In genomic region chr16:23401463-23401862, GRCm38 (mm10) we compare ENCODE assay signal across 13 mouse cellular contexts. TPM values are rescaled to one million over a fixed set of nuclear protein-coding genes. Genes with fewer than 3 reads are reported as not detected.
A peak's percentile ranks its signal among the peaks of the same experiment; 100 is the strongest.
DNase-seq lines count a peak whose midpoint lies in the region; ATAC-seq lines count a peak whose summit lies in the region.
"Had no signal": no experiment of that assay in that cellular context is flagged by ENCODE, and none has a peak within 500 bp of the region (broad histone marks: within the 10 kb centered on the region; RNA-seq: fewer than 3 reads in every experiment).

No protein-coding gene starts in this region.

- 15% methylated on average over 4 of the region's 4 CpGs for WGBS in liver, embryonic 11.5 days
- WGBS in embryonic facial prominence, embryonic 10.5 days: 44% methylated on average over 4 of the region's 4 CpGs
- WGBS in stomach, embryonic 14.5 days: 19% methylated on average over 4 of the region's 4 CpGs

- H3K4me1 ChIP-seq in liver, embryonic 11.5 days (replicated peaks; ENCODE audit: control insufficient read depth, insufficient read depth, low read length): peaks cover 4% of the 10 kb centered on the region; the same call in 1 of the 2 replicates
- peaks cover 29% of the 10 kb centered on the region for H3K4me1 ChIP-seq in embryonic facial prominence, embryonic 10.5 days
- peaks cover 4% of the 10 kb centered on the region; the same call in 1 of the 2 replicates for H3K4me1 ChIP-seq in stomach, embryonic 14.5 days (ENCODE audit: control insufficient read depth, insufficient read depth, low read length)
- H3K4me1 ChIP-seq: hindbrain, embryonic 13.5 days had no signal

- no peaks in the 10 kb centered on the region for H3K36me3 ChIP-seq in liver, embryonic 11.5 days (ENCODE audit: control insufficient read depth, insufficient read depth, low read length)
- H3K36me3 ChIP-seq in embryonic facial prominence, embryonic 10.5 days (replicated peaks): no peaks in the 10 kb centered on the region
- no peaks in the 10 kb centered on the region for H3K36me3 ChIP-seq in stomach, embryonic 14.5 days (ENCODE audit: control insufficient read depth, insufficient read depth, low read length)
- H3K36me3 ChIP-seq: heart, embryonic 13.5 days; hindbrain, embryonic 13.5 days had no signal

- H3K9ac ChIP-seq in liver, embryonic 11.5 days (ENCODE audit: low read depth, low read length): no peak overlapping the region
- no peak overlapping the region for H3K9ac ChIP-seq in stomach, embryonic 14.5 days (replicated peaks; ENCODE audit: low read depth, low read length)
- H3K9ac ChIP-seq: heart, embryonic 13.5 days; hindbrain, embryonic 13.5 days had no signal

- no peak overlapping the region for H3K4me3 ChIP-seq in liver, embryonic 11.5 days (ENCODE audit: low read depth, low read length)
- H3K4me3 ChIP-seq in embryonic facial prominence, embryonic 10.5 days: no peak overlapping the region
- H3K4me3 ChIP-seq in stomach, embryonic 14.5 days (ENCODE audit: low read depth, low read length): no peak overlapping the region
- H3K4me3 ChIP-seq: heart, embryonic 13.5 days; hindbrain, embryonic 13.5 days had no signal

- H3K27ac ChIP-seq in liver, embryonic 11.5 days (ENCODE audit: low read depth, low read length): no peak overlapping the region
- peak overlapping the region; percentile 65 for H3K27ac ChIP-seq in embryonic facial prominence, embryonic 10.5 days (replicated peaks)
- H3K27ac ChIP-seq in stomach, embryonic 14.5 days (ENCODE audit: low read length): no peak overlapping the region
- H3K27ac ChIP-seq: heart, embryonic 13.5 days; hindbrain, embryonic 13.5 days had no signal

- H3K27me3 ChIP-seq in liver, embryonic 11.5 days (replicated peaks; ENCODE audit: control insufficient read depth, insufficient read depth, low read length): no peaks in the 10 kb centered on the region
- H3K27me3 ChIP-seq in embryonic facial prominence, embryonic 10.5 days (replicated peaks; ENCODE audit: low read depth, poor library complexity, severe bottlenecking): no peaks in the 10 kb centered on the region
- no peaks in the 10 kb centered on the region for H3K27me3 ChIP-seq in stomach, embryonic 14.5 days (ENCODE audit: control insufficient read depth, insufficient read depth, low read length)
- H3K27me3 ChIP-seq: heart, embryonic 13.5 days; hindbrain, embryonic 13.5 days had no signal

- H3K4me2 ChIP-seq in liver, embryonic 11.5 days: no peak overlapping the region
- H3K4me2 ChIP-seq in stomach, embryonic 14.5 days (replicated peaks; ENCODE audit: low read depth, low read length): no peak overlapping the region
- H3K4me2 ChIP-seq: heart, embryonic 13.5 days; hindbrain, embryonic 13.5 days had no signal

- no peaks in the 10 kb centered on the region for H3K9me3 ChIP-seq in liver, embryonic 11.5 days (ENCODE audit: control insufficient read depth, low read length)
- no peaks in the 10 kb centered on the region for H3K9me3 ChIP-seq in embryonic facial prominence, embryonic 10.5 days
- H3K9me3 ChIP-seq in stomach, embryonic 14.5 days (ENCODE audit: control insufficient read depth, low read depth, low read length): no peaks in the 10 kb centered on the region
- H3K9me3 ChIP-seq: heart, embryonic 13.5 days; hindbrain, embryonic 13.5 days had no signal

- peak; percentile 72; the same call in 1 of the 2 replicates for ATAC-seq in liver, embryonic 11.5 days (replicated peaks; ENCODE audit: low FRiP score)
- ATAC-seq in stomach, embryonic 14.5 days (ENCODE audit: insufficient number of reproducible peaks, insufficient read depth, low FRiP score, low read depth): peak; percentile 67; the same call in 1 of the 2 replicates

- peak; percentile 33 for DNase-seq in adrenal gland, postnatal 10 days
- DNase-seq in adrenal gland, adult 8-10 months: no peak
- DNase-seq in liver, embryonic 11.5 days (ENCODE audit: low spot score): no peak
- DNase-seq in liver: no peak
- DNase-seq in embryonic facial prominence, embryonic 10.5 days (ENCODE audit: low spot score): peak; percentile 18
- no peak for DNase-seq in urinary bladder, adult 2 months (ENCODE audit: low spot score)
- DNase-seq in retina, embryonic 14.5 days (ENCODE audit: low spot score): no peak
- DNase-seq: cerebellum, adult 2 months; kidney, postnatal 36 days had no signal

RNA-seq across cellular contexts. Expression of gene Rtp1, which starts 27.5 kb away (rescaled TPM):
- total RNA-seq in adrenal gland, postnatal 10 days (2021): not detected
- not detected for total RNA-seq in adrenal gland, adult 8-10 months (2022)
- not detected in 2 replicates for polyA plus RNA-seq in liver, embryonic 11.5 days (2014; fragmentation: Nextera tagmentation; extraction: Ambion mirVana)
- polyA plus RNA-seq in embryonic facial prominence, embryonic 10.5 days (2016; fragmentation: Nextera tagmentation; extraction: Ambion mirVana): not detected in 2 replicates
- not detected in 2 replicates for polyA plus RNA-seq in stomach, embryonic 14.5 days (2014; fragmentation: Nextera tagmentation; extraction: Ambion mirVana)
- polyA plus RNA-seq in urinary bladder, adult 2 months (2012; rRNA removed): 0.01 TPM in 2 replicates
- total RNA-seq: megakaryocyte, adult 5-6 weeks had no signal
- polyA plus RNA-seq: heart, embryonic 13.5 days had no signal

Comparison
In these comparisons a context has a peak if more than half of its experiments do, and no peak if none do; other contexts are left out.
1. DNase-seq: peak in adrenal gland, postnatal 10 days (single experiment) and embryonic facial prominence, embryonic 10.5 days (single experiment); none in adrenal gland, adult 8-10 months (single experiment), liver, embryonic 11.5 days (single experiment), liver (single experiment), urinary bladder, adult 2 months (single experiment) and retina, embryonic 14.5 days (single experiment).